Mouse (Mus musculus) forebrain, postnatal 0 days (tissue): Measurements from ENCODE around the gene Phf19. TPM values are rescaled to one million over a fixed set of nuclear protein-coding genes. Genes with fewer than 3 reads are reported as not detected.

Source experiments
- ATAC-seq: fragments of 200-750 bp; cut with Nextera tagmentation; 2 replicates; pipeline ENCODE4 v1.8.0; 2017; ENCODE audit warnings: mild to moderate bottlenecking, moderate library complexity
- DNase-seq: peaks from one replicate; pipeline ENCODE4 v3.0.0-alpha.2; 2015
- H3K27ac ChIP-seq: fragments of 300-500 bp; sonication (generic); 2 replicates; pipeline ENCODE4 v1.5.1; 2014; ENCODE audit warnings: low read depth, mild to moderate bottlenecking, antibody characterized with exemption, low read length, moderate library complexity, mixed read lengths
- H3K27me3 ChIP-seq: fragments of 300-500 bp; sonication (generic); 2 replicates; pipeline ENCODE4 v1.6.1; 2014; ENCODE audit warnings: mild to moderate bottlenecking, low read length, mixed read lengths; ENCODE audit not compliant: insufficient read depth
- H3K36me3 ChIP-seq: fragments of 300-500 bp; sonication (generic); 2 replicates; pipeline ENCODE4 v1.6.1; 2014; ENCODE audit warnings: mild to moderate bottlenecking, moderate library complexity; ENCODE audit not compliant: insufficient read depth
- H3K4me1 ChIP-seq: fragments of 300-500 bp; sonication (generic); 2 replicates; pipeline ENCODE4 v1.6.1; 2014; ENCODE audit warnings: antibody characterized with exemption; ENCODE audit not compliant: insufficient read depth
- H3K4me2 ChIP-seq: fragments of 300-500 bp; sonication (generic); 2 replicates; pipeline ENCODE4 v1.6.1; 2014; ENCODE audit warnings: low read depth, mild to moderate bottlenecking, moderate library complexity
- H3K4me3 ChIP-seq: fragments of 300-500 bp; sonication (generic); 2 replicates; pipeline ENCODE4 v1.5.1; 2014; ENCODE audit warnings: low read depth, low read length, mixed read lengths
- H3K9ac ChIP-seq: fragments of 300-500 bp; sonication (generic); 2 replicates; pipeline ENCODE4 v1.6.1; 2014; ENCODE audit warnings: mild to moderate bottlenecking
- H3K9me3 ChIP-seq: fragments of 300-500 bp; sonication (generic); 2 replicates; pipeline ENCODE4 v1.6.1; 2016; ENCODE audit warnings: low read length
- CTCF ChIP-seq: sonication (generic); IDR thresholded peaks from 2 replicates; pipeline ENCODE4 v1.5.1; 2016; ENCODE audit warnings: antibody characterized with exemption, control low read depth, low read depth
- WGBS: fragments of 180-500 bp; shearing (Covaris S2); extraction: QIAGEN DNeasy Blood & Tissue Kit; methylation state at CpG from one replicate; pipeline ENCODE4 v1.1.7; 2014; 5-methylcytosine and 5-hydroxymethylcytosine counted together
- polyA plus RNA-seq: library from polyadenylated mRNA; unstranded; fragments of >200 nt; fragmentation: Nextera tagmentation; extraction: Ambion mirVana; gene quantifications from 2 replicates; pipeline ENCODE4 v1.2.1, GENCODE M21; 2015
- total RNA-seq: library from RNA; depleted of rRNA; stranded (reverse); fragments of >200 nt; gene quantifications from 2 replicates; pipeline ENCODE4 v1.2.3, GENCODE M21; 2014

The Phf19 gene
- total and polyA plus RNA-seq, 2 experiments from 2014 or later = 2.4 to 2.5 TPM

GRCm38 (mm10) chr2:34960466-34960865, 46.6 kb upstream of the Phf19 start:
- WGBS = 79% methylated on average over 4 of the region's 5 CpGs
- Histone ChIP-seq H3K27ac (no peak overlapping the region), H3K9ac (no peak overlapping the region), H3K36me3 (no peaks in the 10 kb centered on the region), H3K4me3 (no peak overlapping the region), H3K4me2 (no peak overlapping the region), H3K27me3 (no peaks in the 10 kb centered on the region), H3K9me3 (no peaks in the 10 kb centered on the region), H3K4me1 (no peaks in the 10 kb centered on the region)
- DNase-seq = no peak
- ATAC-seq = no peak
- no peak for TF ChIP-seq CTCF

- 94% methylated on average over 7 of the region's 7 CpGs for WGBS
- H3K36me3 ChIP-seq = no peaks in the 10 kb centered on the region
- no peak for TF ChIP-seq CTCF
- DNase-seq = no peak
- H3K9ac ChIP-seq = no peak overlapping the region
- no peaks in the 10 kb centered on the region for H3K9me3 ChIP-seq
- no peaks in the 10 kb centered on the region for H3K27me3 ChIP-seq
- no peak overlapping the region for H3K27ac ChIP-seq
- no peaks in the 10 kb centered on the region for H3K4me1 ChIP-seq
- ATAC-seq = no peak
- H3K4me2 ChIP-seq = no peak overlapping the region
- no peak overlapping the region for H3K4me3 ChIP-seq
These were observed 44.8 kb upstream of the Phf19 start for GRCm38 (mm10) chr2:34958582-34958981.

GRCm38 (mm10) chr2:34958036-34958435, 44.2 kb upstream of the Phf19 start:
- H3K4me2 ChIP-seq = no peak overlapping the region
- no peaks in the 10 kb centered on the region for H3K4me1 ChIP-seq
- TF ChIP-seq CTCF = no peak
- WGBS = 85% methylated on average over 7 of the region's 7 CpGs
- ATAC-seq = no peak
- no peaks in the 10 kb centered on the region for H3K36me3 ChIP-seq
- no peak for DNase-seq
- no peak overlapping the region for H3K4me3 ChIP-seq
- no peaks in the 10 kb centered on the region for H3K9me3 ChIP-seq
- H3K27me3 ChIP-seq = no peaks in the 10 kb centered on the region
- no peak overlapping the region for H3K9ac ChIP-seq
- no peak overlapping the region for H3K27ac ChIP-seq

- ATAC-seq (no peak), DNase-seq (no peak)
- H3K9me3 ChIP-seq = no peaks in the 10 kb centered on the region
- no peak overlapping the region for H3K4me2 ChIP-seq
- no peaks in the 10 kb centered on the region for H3K36me3 ChIP-seq
- H3K9ac ChIP-seq = no peak overlapping the region
- no peak for TF ChIP-seq CTCF
- 39% methylated on average over 1 of the region's 1 CpGs for WGBS
- H3K27me3 ChIP-seq = no peaks in the 10 kb centered on the region
- no peak overlapping the region for H3K27ac ChIP-seq
- H3K4me3 ChIP-seq = no peak overlapping the region
- no peaks in the 10 kb centered on the region for H3K4me1 ChIP-seq
These were observed 43.6 kb upstream of the Phf19 start for GRCm38 (mm10) chr2:34957405-34957804.

- Histone ChIP-seq H3K36me3 (no peaks in the 10 kb centered on the region), H3K27ac (no peak overlapping the region), H3K4me2 (no peak overlapping the region), H3K9ac (no peak overlapping the region), H3K27me3 (no peaks in the 10 kb centered on the region), H3K4me1 (no peaks in the 10 kb centered on the region), H3K4me3 (no peak overlapping the region), H3K9me3 (no peaks in the 10 kb centered on the region)
- DNase-seq (no peak), ATAC-seq (no peak)
- TF ChIP-seq CTCF = no peak
- WGBS = 63% methylated on average over 5 of the region's 5 CpGs
These were observed 43.1 kb upstream of the Phf19 start for GRCm38 (mm10) chr2:34956941-34957340.

- no peak for TF ChIP-seq CTCF
- Histone ChIP-seq H3K9ac (no peak overlapping the region), H3K27me3 (no peaks in the 10 kb centered on the region), H3K4me1 (no peaks in the 10 kb centered on the region), H3K4me3 (no peak overlapping the region), H3K9me3 (no peaks in the 10 kb centered on the region), H3K36me3 (no peaks in the 10 kb centered on the region), H3K27ac (no peak overlapping the region), H3K4me2 (no peak overlapping the region)
- ATAC-seq (no peak), DNase-seq (no peak)
These were observed 40.5 kb upstream of the Phf19 start for GRCm38 (mm10) chr2:34954344-34954743.

GRCm38 (mm10) chr2:34953547-34954116, 39.8 kb upstream of the Phf19 start:
- H3K9me3 ChIP-seq = no peaks in the 10 kb centered on the region
- H3K36me3 ChIP-seq = no peaks in the 10 kb centered on the region
- H3K27ac ChIP-seq = no peak overlapping the region
- no peak for TF ChIP-seq CTCF
- H3K9ac ChIP-seq = no peak overlapping the region
- H3K4me1 ChIP-seq = no peaks in the 10 kb centered on the region
- ATAC-seq (no peak), DNase-seq (no peak)
- H3K27me3 ChIP-seq = no peaks in the 10 kb centered on the region
- WGBS = 68% methylated on average over 2 of the region's 2 CpGs
- no peak overlapping the region for H3K4me2 ChIP-seq
- no peak overlapping the region for H3K4me3 ChIP-seq
